Mouse (Mus musculus) limb, embryonic 11.5 days (tissue): ENCODE results near the gene Vmn1r159. TPM values are rescaled to one million over a fixed set of nuclear protein-coding genes. Genes with fewer than 3 reads are reported as not detected.
"Not testable (repeated sequence)": the region's sequence is repeated elsewhere in the genome, so short reads cannot be mapped to it uniquely, and the experiment has no call there.

Source experiments
- ATAC-seq: fragments of 200-750 bp; cut with Nextera tagmentation; 2 replicates; pipeline ENCODE4 v1.8.0; 2017; ENCODE audit warnings: low read depth; ENCODE audit not compliant: insufficient number of reproducible peaks, low FRiP score, low TSS enrichment
- DNase-seq: peaks from one replicate; pipeline ENCODE4 v3.0.0-alpha.2; 2015; ENCODE audit warnings: low spot score
- H3K27ac ChIP-seq: fragments of 300-500 bp; sonication (generic); replicated peaks from 2 replicates; pipeline ENCODE4 v1.5.1; 2014; ENCODE audit warnings: low read depth, mild to moderate bottlenecking, low read length
- H3K27me3 ChIP-seq: fragments of 300-500 bp; sonication (generic); 2 replicates; pipeline ENCODE4 v1.6.1; 2014; ENCODE audit warnings: mild to moderate bottlenecking, low read length, mixed read lengths; ENCODE audit not compliant: control insufficient read depth, insufficient read depth
- H3K36me3 ChIP-seq: fragments of 300-500 bp; sonication (generic); 2 replicates; pipeline ENCODE4 v1.6.1; 2014; ENCODE audit warnings: mild to moderate bottlenecking, low read length, moderate library complexity, mixed read lengths; ENCODE audit not compliant: control insufficient read depth, insufficient read depth
- H3K4me1 ChIP-seq: fragments of 300-500 bp; sonication (generic); 2 replicates; pipeline ENCODE4 v1.6.1; 2014; ENCODE audit warnings: low read length, mixed read lengths; ENCODE audit not compliant: control insufficient read depth, insufficient read depth
- H3K4me2 ChIP-seq: fragments of 300-500 bp; sonication (generic); 2 replicates; pipeline ENCODE4 v1.6.1; 2014; ENCODE audit warnings: low read depth, mild to moderate bottlenecking, moderate library complexity; ENCODE audit not compliant: severe bottlenecking
- H3K4me3 ChIP-seq: fragments of 300-500 bp; sonication (generic); 2 replicates; pipeline ENCODE4 v1.5.1; 2014; ENCODE audit warnings: low read depth, low read length
- H3K9ac ChIP-seq: fragments of 300-500 bp; sonication (generic); 2 replicates; pipeline ENCODE4 v1.6.1; 2014; ENCODE audit warnings: mild to moderate bottlenecking, low read length
- H3K9me3 ChIP-seq: fragments of 300-500 bp; sonication (generic); 2 replicates; pipeline ENCODE4 v1.6.1; 2016; ENCODE audit warnings: low read length; ENCODE audit not compliant: control insufficient read depth
- WGBS: fragments of 180-500 bp; shearing (Covaris S2); extraction: QIAGEN DNeasy Blood & Tissue Kit; methylation state at CpG from one replicate; pipeline ENCODE4 v1.1.7; 2014; 5-methylcytosine and 5-hydroxymethylcytosine counted together
- polyA plus RNA-seq: library from polyadenylated mRNA; unstranded; fragments of >200 nt; fragmentation: Nextera tagmentation; extraction: Ambion mirVana; gene quantifications from 2 replicates; pipeline ENCODE4 v1.2.1, GENCODE M21; 2014

Gene Vmn1r159
- not detected in 2 replicates for polyA plus RNA-seq

- H3K36me3 ChIP-seq, H3K4me3 ChIP-seq, H3K9ac ChIP-seq, H3K27ac ChIP-seq, H3K9me3 ChIP-seq, DNase-seq, H3K4me1 ChIP-seq, ATAC-seq, H3K4me2 ChIP-seq, H3K27me3 ChIP-seq: not testable (repeated sequence)
- WGBS: 65% methylated on average over 2 of the region's 3 CpGs
These were observed at the start of gene Vmn1r159 for GRCm38 (mm10) chr7:22843505-22843904. Gene Vmn1r159, minus strand, starts transcription at chr7:22843605.

GRCm38 (mm10) chr7:22870924-22871323 lies 27.5 kb upstream of the Vmn1r159 start, which contains the start of gene Vmn1r160:
Gene Vmn1r160, plus strand, starts transcription at chr7:22871224.
- ATAC-seq, H3K36me3 ChIP-seq, H3K4me3 ChIP-seq, H3K9me3 ChIP-seq, H3K27me3 ChIP-seq, H3K27ac ChIP-seq, H3K9ac ChIP-seq, H3K4me2 ChIP-seq, DNase-seq, H3K4me1 ChIP-seq: not testable (repeated sequence)
- 68% methylated on average over 1 of the region's 3 CpGs for WGBS

Other genes starting within 250 kb of the Vmn1r159 start
- not detected in 2 replicates for gene Vmn1r155, start 185.6 kb downstream of the Vmn1r159 start, polyA plus RNA-seq
- not detected in 2 replicates for gene Gm8693, start 151.3 kb downstream of the Vmn1r159 start, polyA plus RNA-seq
- not detected in 2 replicates for gene Gm4567, start 123.9 kb downstream of the Vmn1r159 start, polyA plus RNA-seq
- not detected in 2 replicates for gene Vmn1r157, start 81.9 kb downstream of the Vmn1r159 start, polyA plus RNA-seq
- not detected in 2 replicates for gene Vmn1r158, start 52.8 kb downstream of the Vmn1r159 start, polyA plus RNA-seq
- not detected in 2 replicates for gene Vmn1r160, start 27.6 kb upstream of the Vmn1r159 start, polyA plus RNA-seq
- not detected in 2 replicates for gene Gm4214, start 141.1 kb upstream of the Vmn1r159 start, polyA plus RNA-seq
- gene Gm4216, start 176.3 kb upstream of the Vmn1r159 start, polyA plus RNA-seq: not detected in 2 replicates
- not detected in 2 replicates for gene Vmn1r163, start 211.9 kb upstream of the Vmn1r159 start, polyA plus RNA-seq
- not detected in 2 replicates for gene Gm8720, start 223.9 kb upstream of the Vmn1r159 start, polyA plus RNA-seq